Mouse (Mus musculus) intestine, embryonic 14.5 days (tissue): Measurements from ENCODE around the gene Piezo1. TPM values are rescaled to one million over a fixed set of nuclear protein-coding genes. Genes with fewer than 3 reads are reported as not detected.
A peak's percentile ranks its signal among the peaks of the same experiment; 100 is the strongest.

Source experiments
- ATAC-seq: fragments of 200-750 bp; cut with Nextera tagmentation; replicated peaks from 2 replicates; pipeline ENCODE4 v1.8.0; 2017; ENCODE audit warnings: low read depth, moderate number of reproducible peaks, moderate TSS enrichment, moderate library complexity; ENCODE audit not compliant: low FRiP score, low TSS enrichment
- DNase-seq: peaks from one replicate; pipeline ENCODE4 v3.0.0-alpha.2; 2018; ENCODE audit warnings: low spot score
- H3K27ac ChIP-seq: fragments of 300-500 bp; sonication (generic); 2 replicates; pipeline ENCODE4 v1.5.1; 2014; ENCODE audit warnings: low read depth, mild to moderate bottlenecking, control low read depth
- H3K27me3 ChIP-seq: fragments of 300-500 bp; sonication (generic); replicated peaks from 2 replicates; pipeline ENCODE4 v1.6.1; 2014; ENCODE audit warnings: low read length, control low read depth; ENCODE audit not compliant: control insufficient read depth, insufficient read depth
- H3K36me3 ChIP-seq: fragments of 300-500 bp; sonication (generic); 2 replicates; pipeline ENCODE4 v1.6.1; 2014; ENCODE audit warnings: low read length, control low read depth; ENCODE audit not compliant: control insufficient read depth, insufficient read depth
- H3K4me1 ChIP-seq: fragments of 300-500 bp; sonication (generic); replicated peaks from 2 replicates; pipeline ENCODE4 v1.6.1; 2014; ENCODE audit warnings: low read length, control low read depth, mixed read lengths; ENCODE audit not compliant: control insufficient read depth, insufficient read depth
- H3K4me2 ChIP-seq: fragments of 300-500 bp; sonication (generic); 2 replicates; pipeline ENCODE4 v1.6.1; 2014; ENCODE audit warnings: low read length
- H3K4me3 ChIP-seq: fragments of 300-500 bp; sonication (generic); 2 replicates; pipeline ENCODE4 v1.5.1; 2014; ENCODE audit warnings: low read depth, low read length, control low read depth, mixed read lengths
- H3K9ac ChIP-seq: fragments of 300-500 bp; sonication (generic); 2 replicates; pipeline ENCODE4 v1.6.1; 2014; ENCODE audit warnings: mild to moderate bottlenecking, low read length
- H3K9me3 ChIP-seq: fragments of 300-500 bp; sonication (generic); 2 replicates; pipeline ENCODE4 v1.6.1; 2016; ENCODE audit warnings: low read length, control low read depth; ENCODE audit not compliant: control insufficient read depth
- WGBS: fragments of 180-500 bp; shearing (Covaris S2); extraction: QIAGEN DNeasy Blood & Tissue Kit; methylation state at CpG from one replicate; pipeline ENCODE4 v1.1.7; 2014; 5-methylcytosine and 5-hydroxymethylcytosine counted together
- polyA plus RNA-seq: library from polyadenylated mRNA; unstranded; fragments of >200 nt; fragmentation: Nextera tagmentation; extraction: Ambion mirVana; gene quantifications from 2 replicates; pipeline ENCODE4 v1.2.1, GENCODE M21; 2014

The Piezo1 gene
- polyA plus RNA-seq, 1 experiment from 2014 or later: 17.9 TPM

- WGBS: 95% methylated on average over 8 of the region's 8 CpGs
- H3K27me3 ChIP-seq: no peaks in the 10 kb centered on the region
- no peak overlapping the region for H3K4me2 ChIP-seq
- no peak overlapping the region for H3K27ac ChIP-seq
- no peak for DNase-seq
- peaks cover 84% of the 10 kb centered on the region for H3K36me3 ChIP-seq
- no peaks in the 10 kb centered on the region for H3K9me3 ChIP-seq
- H3K9ac ChIP-seq: no peak overlapping the region
- no peaks in the 10 kb centered on the region for H3K4me1 ChIP-seq
- H3K4me3 ChIP-seq: no peak overlapping the region
- ATAC-seq: no peak
Measured at GRCm38 (mm10) chr8:122482448-122482847, 68.7 kb downstream of the Piezo1 start.

GRCm38 (mm10) chr8:122475580-122476320, 75.4 kb downstream of the Piezo1 start, which contains the start of the genes Rnf166 and Ctu2:
Gene Rnf166, minus strand, starts transcription at chr8:122476064.
Gene Ctu2, plus strand, starts transcription at chr8:122476143.
- H3K9me3 ChIP-seq: no peaks in the 10 kb centered on the region
- H3K27ac ChIP-seq: peak within 1 kb of the TSS; percentile 48; the same call in 1 of the 2 replicates
- peak within 1 kb of the TSS; percentile 81 for H3K9ac ChIP-seq
- H3K4me1 ChIP-seq: peaks cover 20% of the 10 kb centered on the region
- peak within 1 kb of the TSS; percentile 97 for H3K4me3 ChIP-seq
- H3K36me3 ChIP-seq: peaks cover 23% of the 10 kb centered on the region
- DNase-seq (peak; percentile 97), ATAC-seq (peak; percentile 92)
- no peaks in the 10 kb centered on the region for H3K27me3 ChIP-seq
- WGBS: under 1% methylated on average over 89 of the region's 103 CpGs
- H3K4me2 ChIP-seq: peak within 1 kb of the TSS; percentile 88

- H3K4me1 ChIP-seq: peaks cover 20% of the 10 kb centered on the region
- peaks cover 22% of the 10 kb centered on the region for H3K36me3 ChIP-seq
- 9% methylated on average over 16 of the region's 16 CpGs for WGBS
- peak overlapping the region; percentile 48; the same call in 1 of the 2 replicates for H3K27ac ChIP-seq
- ATAC-seq (no peak), DNase-seq (peak; percentile 70)
- peak overlapping the region; percentile 81 for H3K9ac ChIP-seq
- H3K4me3 ChIP-seq: peak overlapping the region; percentile 97
- H3K9me3 ChIP-seq: no peaks in the 10 kb centered on the region
- H3K27me3 ChIP-seq: no peaks in the 10 kb centered on the region
- peak overlapping the region; percentile 88 for H3K4me2 ChIP-seq
Measured at GRCm38 (mm10) chr8:122474951-122475560, 76.1 kb downstream of the Piezo1 start.

GRCm38 (mm10) chr8:122473911-122474421, 77.2 kb downstream of the Piezo1 start:
- Histone ChIP-seq H3K9ac (no peak overlapping the region), H3K9me3 (no peaks in the 10 kb centered on the region), H3K4me3 (no peak overlapping the region), H3K4me1 (peaks cover 20% of the 10 kb centered on the region), H3K27me3 (no peaks in the 10 kb centered on the region), H3K4me2 (no peak overlapping the region), H3K36me3 (peaks cover 19% of the 10 kb centered on the region), H3K27ac (no peak overlapping the region)
- DNase-seq (no peak), ATAC-seq (no peak)
- WGBS: 82% methylated on average over 8 of the region's 8 CpGs

- no peak overlapping the region for H3K27ac ChIP-seq
Measured at GRCm38 (mm10) chr8:122470691-122471090, 80.4 kb downstream of the Piezo1 start.

GRCm38 (mm10) chr8:122469965-122470364, 81.2 kb downstream of the Piezo1 start:
- H3K27me3 ChIP-seq: no peaks in the 10 kb centered on the region
- 80% methylated on average over 10 of the region's 10 CpGs for WGBS
- H3K4me2 ChIP-seq: no peak overlapping the region
- no peak for DNase-seq
- peaks cover 11% of the 10 kb centered on the region for H3K4me1 ChIP-seq
- no peak overlapping the region for H3K27ac ChIP-seq
- ATAC-seq: no peak
- H3K9ac ChIP-seq: no peak overlapping the region
- H3K4me3 ChIP-seq: no peak overlapping the region
- no peaks in the 10 kb centered on the region for H3K9me3 ChIP-seq
- H3K36me3 ChIP-seq: peaks cover 48% of the 10 kb centered on the region

More at GRCm38 (mm10) chr8:122470691-122471090, 80.4 kb downstream of the Piezo1 start:
- DNase-seq (no peak), ATAC-seq (no peak)
- no peak overlapping the region for H3K4me3 ChIP-seq
- H3K9me3 ChIP-seq: no peaks in the 10 kb centered on the region
- H3K9ac ChIP-seq: no peak overlapping the region
- no peaks in the 10 kb centered on the region for H3K27me3 ChIP-seq
- WGBS: 80% methylated on average over 5 of the region's 5 CpGs
- H3K4me1 ChIP-seq: peaks cover 13% of the 10 kb centered on the region
- H3K4me2 ChIP-seq: no peak overlapping the region
- peaks cover 45% of the 10 kb centered on the region for H3K36me3 ChIP-seq

GRCm38 (mm10) chr8:122469407-122469806, 81.7 kb downstream of the Piezo1 start:
- no peak for ATAC-seq
- Histone ChIP-seq H3K4me2 (no peak overlapping the region), H3K4me3 (no peak overlapping the region), H3K4me1 (peaks cover 5% of the 10 kb centered on the region), H3K9ac (no peak overlapping the region), H3K36me3 (peaks cover 48% of the 10 kb centered on the region), H3K27me3 (no peaks in the 10 kb centered on the region), H3K27ac (no peak overlapping the region), H3K9me3 (no peaks in the 10 kb centered on the region)
- WGBS: 74% methylated on average over 6 of the region's 6 CpGs
- DNase-seq: no peak

GRCm38 (mm10) chr8:122467816-122468215, 83.3 kb downstream of the Piezo1 start:
- DNase-seq: no peak
- Histone ChIP-seq H3K27me3 (no peaks in the 10 kb centered on the region), H3K27ac (no peak overlapping the region), H3K4me3 (no peak overlapping the region), H3K36me3 (peaks cover 42% of the 10 kb centered on the region), H3K9ac (no peak overlapping the region), H3K4me2 (no peak overlapping the region), H3K9me3 (no peaks in the 10 kb centered on the region), H3K4me1 (no peaks in the 10 kb centered on the region)
- 92% methylated on average over 13 of the region's 13 CpGs for WGBS
- ATAC-seq: no peak
